Mouse (Mus musculus): ENCODE results near the gene Hormad1. TPM values are rescaled to one million over a fixed set of nuclear protein-coding genes. Genes with fewer than 3 reads are reported as not detected.

The Hormad1 gene
- total RNA-seq, 2 experiments from 2014 or later: not detected

GRCm38 (mm10) chr3:95632648-95633588 is 73.4 kb downstream of the Hormad1 start:
- DNase-seq (ENCODE audit: low spot score in 2 of 2): no peak

DNA sequence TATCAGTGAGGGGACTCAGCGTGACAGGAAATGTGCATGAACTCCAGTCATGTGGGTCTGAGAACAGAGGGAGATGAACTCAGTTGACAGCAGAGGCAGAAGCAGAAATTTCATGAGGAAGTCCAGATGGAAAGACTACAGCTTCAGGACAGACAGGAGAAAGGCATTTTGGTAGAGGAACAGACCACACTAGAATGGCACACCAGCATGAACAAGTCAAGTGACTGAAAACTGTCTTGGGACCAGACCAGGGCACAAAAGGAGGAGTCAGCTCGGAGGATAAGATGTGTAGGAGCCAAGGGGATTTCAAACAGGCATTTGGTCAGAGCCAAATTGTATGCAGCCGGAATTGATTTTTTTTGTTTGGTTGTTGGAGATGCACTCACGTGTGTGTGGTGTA is 76.2 kb downstream of the Hormad1 start:
- no peak for DNase-seq (ENCODE audit: low spot score in 2 of 2)

DNA sequence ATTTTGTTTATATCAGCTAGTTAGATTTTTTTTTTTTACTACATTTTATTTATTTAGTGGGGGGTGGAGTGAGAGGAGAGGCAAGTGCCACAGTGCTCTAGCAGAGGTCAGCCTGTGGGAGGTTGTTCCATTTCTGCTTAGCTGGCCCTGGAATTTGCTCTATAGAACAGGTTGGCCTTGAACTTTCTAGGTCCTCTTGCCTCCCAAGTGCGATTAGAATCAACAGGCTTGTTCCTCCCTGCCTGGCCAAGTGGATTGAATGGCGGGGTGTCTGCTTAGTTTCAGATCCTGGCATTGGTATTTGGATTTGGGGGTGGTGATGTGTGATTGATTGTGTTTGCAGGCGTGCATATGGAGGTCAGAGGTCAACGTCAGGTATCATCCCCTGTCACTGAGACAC is 76.6 kb downstream of the Hormad1 start:
- DNase-seq (ENCODE audit: low spot score in 2 of 2): no peak

Other genes with a start within 250 kb of the Hormad1 start
- gene Cers2, start 244.9 kb upstream of the Hormad1 start, total RNA-seq (2021): 100 to 1,000 TPM; 145 to 147 TPM
- gene Setdb1, start 202.5 kb upstream of the Hormad1 start, total RNA-seq (2021): 10 to 100 TPM; 39.0 to 41.1 TPM
- not detected for gene 4930558C23Rik, start 156.8 kb upstream of the Hormad1 start, total RNA-seq (2021)
- gene Arnt, start 125.3 kb upstream of the Hormad1 start, total RNA-seq (2021): 10 to 100 TPM; 76.4 to 76.5 TPM
- 10 to 100 TPM; 18.8 to 24.2 TPM for gene Ctsk, start 60.4 kb upstream of the Hormad1 start, total RNA-seq (2021)
- 10 to 100 TPM; 24.5 to 30.2 TPM for gene Ctss, start 32.9 kb upstream of the Hormad1 start, total RNA-seq (2021)
- gene Golph3l, start 29.3 kb downstream of the Hormad1 start, total RNA-seq (2021): 10 to 100 TPM; 45.6 to 46.4 TPM
- 10 to 100 TPM; 79.6 to 82.2 TPM for gene Ensa, start 65.3 kb downstream of the Hormad1 start, total RNA-seq (2021)
- gene Mcl1, start 99.1 kb downstream of the Hormad1 start, total RNA-seq (2021): 100 to 1,000 TPM; 151 to 152 TPM
- gene Adamtsl4, start 128.2 kb downstream of the Hormad1 start, total RNA-seq (2021): 1 to 10 TPM; 7.5 to 8.1 TPM
- 100 to 1,000 TPM; 205 to 241 TPM for gene Ecm1, start 179.9 kb downstream of the Hormad1 start, total RNA-seq (2021)
- 10 to 100 TPM; 48.2 to 51.7 TPM for gene Tars2, start 200.5 kb downstream of the Hormad1 start, total RNA-seq (2021)

Measured in adrenal gland, postnatal 4 days (tissue).